Mouse (Mus musculus): ENCODE measurements around the gene Sufu.

The Sufu gene

GRCm38 (mm10) chr19:46396686-46397435 is at the start of gene Sufu:
TSS of gene Sufu (plus strand) at chr19:46396896.
- DNase-seq (ENCODE audit: low spot score), result peak; percentile 98

GRCm38 (mm10) chr19:46347146-46347545 is 49.5 kb upstream of the Sufu start:
- no peak for DNase-seq (ENCODE audit: low spot score)

GRCm38 (mm10) chr19:46347936-46348668 is 48.6 kb upstream of the Sufu start:
- DNase-seq (ENCODE audit: low spot score), result no peak

GRCm38 (mm10) chr19:46348761-46349458 is 47.8 kb upstream of the Sufu start:
- DNase-seq (ENCODE audit: low spot score), result peak; percentile 50

- no peak for DNase-seq (ENCODE audit: low spot score)
Measured at GRCm38 (mm10) chr19:46349550-46349949, 47.1 kb upstream of the Sufu start.

GRCm38 (mm10) chr19:46350168-46350932 is 46.3 kb upstream of the Sufu start, which contains the start of gene 2310034G01Rik:
TSS of gene 2310034G01Rik (minus strand) at chr19:46350302.
- DNase-seq (ENCODE audit: low spot score), result no peak

- DNase-seq (ENCODE audit: low spot score), result peak; percentile 89
Measured at GRCm38 (mm10) chr19:46356701-46357138, 40.0 kb upstream of the Sufu start.

- DNase-seq (ENCODE audit: low spot score), result peak; percentile 77
Measured at GRCm38 (mm10) chr19:46357344-46358280, 39.1 kb upstream of the Sufu start.

- peak; percentile 45 for DNase-seq (ENCODE audit: low spot score)
Measured at GRCm38 (mm10) chr19:46358381-46358780, 38.3 kb upstream of the Sufu start.

- DNase-seq (ENCODE audit: low spot score), result no peak
Measured at GRCm38 (mm10) chr19:46362104-46362503, 34.6 kb upstream of the Sufu start.

- peak; percentile 80 for DNase-seq (ENCODE audit: low spot score)
Measured at GRCm38 (mm10) chr19:46363294-46364009, 33.2 kb upstream of the Sufu start.

- DNase-seq (ENCODE audit: low spot score), result no peak
Measured at GRCm38 (mm10) chr19:46367798-46368590, 28.7 kb upstream of the Sufu start.

- peak; percentile 56 for DNase-seq (ENCODE audit: low spot score)
Measured at GRCm38 (mm10) chr19:46369204-46369603, 27.5 kb upstream of the Sufu start.

GRCm38 (mm10) chr19:46374477-46375088 is 22.1 kb upstream of the Sufu start:
- DNase-seq (ENCODE audit: low spot score), result no peak

- DNase-seq (ENCODE audit: low spot score), result no peak
Measured at GRCm38 (mm10) chr19:46375489-46375888, 21.2 kb upstream of the Sufu start.

- no peak for DNase-seq (ENCODE audit: low spot score)
Measured at GRCm38 (mm10) chr19:46375891-46376290, 20.8 kb upstream of the Sufu start.

GRCm38 (mm10) chr19:46382275-46382674 is 14.4 kb upstream of the Sufu start:
- peak; percentile 60 for DNase-seq (ENCODE audit: low spot score)

- no peak for DNase-seq (ENCODE audit: low spot score)
Measured at GRCm38 (mm10) chr19:46389872-46390271, 6.8 kb upstream of the Sufu start.

- no peak for DNase-seq (ENCODE audit: low spot score)
Measured at GRCm38 (mm10) chr19:46392018-46392417, 4.7 kb upstream of the Sufu start.
